Mouse (Mus musculus): ENCODE results near the gene RPS10-NUDT3.

The RPS10-NUDT3 gene

GRCm38 (mm10) chr17:27554062-27554960, 80.7 kb downstream of the RPS10-NUDT3 start:
- no peak for DNase-seq (ENCODE audit: low spot score in 2 of 2)

- DNase-seq (ENCODE audit: low spot score in 2 of 2), result no peak
Measured at GRCm38 (mm10) chr17:27552215-27553201, 82.5 kb downstream of the RPS10-NUDT3 start.

- no peak for DNase-seq (ENCODE audit: low spot score in 2 of 2)
Measured at GRCm38 (mm10) chr17:27551393-27551940, 83.6 kb downstream of the RPS10-NUDT3 start.

GRCm38 (mm10) chr17:27549234-27549633, 85.8 kb downstream of the RPS10-NUDT3 start:
- DNase-seq (ENCODE audit: low spot score in 2 of 2), result no peak

- DNase-seq (ENCODE audit: low spot score in 2 of 2), result no peak
Measured at GRCm38 (mm10) chr17:27547253-27547868, 87.7 kb downstream of the RPS10-NUDT3 start.

GRCm38 (mm10) chr17:27546574-27547085, 88.4 kb downstream of the RPS10-NUDT3 start:
- DNase-seq (ENCODE audit: low spot score in 2 of 2), result no peak

GRCm38 (mm10) chr17:27545991-27546390, 89.0 kb downstream of the RPS10-NUDT3 start:
- no peak for DNase-seq (ENCODE audit: low spot score in 2 of 2)

- DNase-seq (ENCODE audit: low spot score in 2 of 2), result no peak
Measured at GRCm38 (mm10) chr17:27544551-27544950, 90.5 kb downstream of the RPS10-NUDT3 start.

- DNase-seq (ENCODE audit: low spot score in 2 of 2), result no peak
Measured at GRCm38 (mm10) chr17:27541984-27542383, 93.0 kb downstream of the RPS10-NUDT3 start.

- DNase-seq (ENCODE audit: low spot score in 2 of 2), result no peak
Measured at GRCm38 (mm10) chr17:27541261-27541660, 93.8 kb downstream of the RPS10-NUDT3 start.

GRCm38 (mm10) chr17:27534718-27535117, 100.3 kb downstream of the RPS10-NUDT3 start:
- peak; percentile 78 to 89 for DNase-seq (ENCODE audit: low spot score in 2 of 2)

- no peak for DNase-seq (ENCODE audit: low spot score in 2 of 2)
Measured at GRCm38 (mm10) chr17:27533354-27533753, 101.7 kb downstream of the RPS10-NUDT3 start.

GRCm38 (mm10) chr17:27532095-27532494, 102.9 kb downstream of the RPS10-NUDT3 start:
- DNase-seq (ENCODE audit: low spot score in 2 of 2), result no peak
